Mouse (Mus musculus) liver, embryonic 11.5 days (tissue): ENCODE data around the gene Sepsecs. TPM values are rescaled to one million over a fixed set of nuclear protein-coding genes. Genes with fewer than 3 reads are reported as not detected.
A peak's percentile ranks its signal among the peaks of the same experiment; 100 is the strongest.
"Not testable (repeated sequence)": the region's sequence is repeated elsewhere in the genome, so short reads cannot be mapped to it uniquely, and the experiment has no call there.

Experiments used
- ATAC-seq: fragments of 200-750 bp; cut with Nextera tagmentation; replicated peaks from 2 replicates; pipeline ENCODE4 v1.8.0; 2017; ENCODE audit warnings: moderate number of reproducible peaks, mild to moderate bottlenecking, moderate TSS enrichment, moderate library complexity; ENCODE audit not compliant: low FRiP score
- DNase-seq: peaks from one replicate; pipeline ENCODE4 v3.0.0-alpha.2; 2017; ENCODE audit warnings: low spot score
- H3K27ac ChIP-seq: fragments of 300-500 bp; sonication (generic); 2 replicates; pipeline ENCODE4 v1.5.1; 2014; ENCODE audit warnings: mild to moderate bottlenecking, low read depth, low read length, control low read depth
- H3K27me3 ChIP-seq: fragments of 300-500 bp; sonication (generic); replicated peaks from 2 replicates; pipeline ENCODE4 v1.6.1; 2014; ENCODE audit warnings: low read length, mixed read lengths; ENCODE audit not compliant: control insufficient read depth, insufficient read depth
- H3K36me3 ChIP-seq: fragments of 300-500 bp; sonication (generic); 2 replicates; pipeline ENCODE4 v1.6.1; 2014; ENCODE audit warnings: mild to moderate bottlenecking, low read length, moderate library complexity, mixed read lengths; ENCODE audit not compliant: control insufficient read depth, insufficient read depth
- H3K4me1 ChIP-seq: fragments of 300-500 bp; sonication (generic); replicated peaks from 2 replicates; pipeline ENCODE4 v1.6.1; 2014; ENCODE audit warnings: low read length, mixed read lengths; ENCODE audit not compliant: control insufficient read depth, insufficient read depth
- H3K4me2 ChIP-seq: fragments of 300-500 bp; sonication (generic); 2 replicates; pipeline ENCODE4 v1.6.1; 2014; ENCODE audit warnings: mild to moderate bottlenecking, control low read depth, moderate library complexity
- H3K4me3 ChIP-seq: fragments of 300-500 bp; sonication (generic); 2 replicates; pipeline ENCODE4 v1.5.1; 2014; ENCODE audit warnings: low read depth, low read length, control low read depth
- H3K9ac ChIP-seq: fragments of 300-500 bp; sonication (generic); 2 replicates; pipeline ENCODE4 v1.6.1; 2014; ENCODE audit warnings: low read depth, low read length, control low read depth
- H3K9me3 ChIP-seq: fragments of 300-500 bp; sonication (generic); 2 replicates; pipeline ENCODE4 v1.6.1; 2016; ENCODE audit warnings: low read length, inconsistent platforms, mixed read lengths; ENCODE audit not compliant: control insufficient read depth
- WGBS: fragments of 180-500 bp; shearing (Covaris S2); extraction: QIAGEN DNeasy Blood & Tissue Kit; methylation state at CpG from one replicate; pipeline ENCODE4 v1.1.7; 2014; 5-methylcytosine and 5-hydroxymethylcytosine counted together
- polyA plus RNA-seq: library from polyadenylated mRNA; unstranded; fragments of >200 nt; fragmentation: Nextera tagmentation; extraction: Ambion mirVana; gene quantifications from 2 replicates; pipeline ENCODE4 v1.2.1, GENCODE M21; 2014

The Sepsecs gene
- polyA plus RNA-seq = 12.7 and 15.0 TPM in 2 replicates

DNA sequence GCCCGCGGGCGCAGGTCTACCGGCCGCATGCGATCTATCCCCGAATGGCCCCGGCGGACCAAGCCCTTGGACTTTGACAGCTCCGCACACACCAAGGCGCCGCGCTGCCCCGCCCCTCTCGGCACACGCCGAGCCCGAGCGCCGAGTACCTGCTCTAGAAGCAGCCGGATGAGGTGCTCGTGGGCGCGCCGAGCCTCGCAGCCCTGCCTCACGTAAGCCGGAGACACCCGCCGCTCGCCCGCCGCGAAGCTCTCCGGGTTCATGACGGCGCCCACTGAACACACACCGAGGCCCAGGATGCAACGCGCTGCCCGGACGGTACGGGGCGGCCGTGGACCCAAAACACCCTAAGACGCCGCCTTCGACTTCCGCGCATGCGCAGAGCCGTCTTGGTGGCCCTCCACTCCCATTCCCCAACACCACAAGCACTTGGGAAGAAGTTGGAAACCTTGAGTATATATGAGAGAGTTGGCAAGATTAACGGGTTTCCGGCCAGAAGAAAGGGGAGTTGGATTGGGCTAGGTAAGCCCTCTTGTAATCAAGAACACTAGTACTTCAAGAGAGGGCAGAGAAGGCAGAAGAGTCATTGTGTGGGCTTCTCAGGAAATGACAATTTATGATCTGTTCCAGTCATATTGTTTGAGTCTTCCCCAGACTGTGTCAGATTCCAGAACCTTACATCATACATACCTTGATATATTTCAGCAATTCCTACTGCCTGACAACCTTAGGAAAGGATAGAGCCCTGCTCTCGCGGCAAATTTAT is at the start of gene Sepsecs:
TSS of gene Sepsecs (minus strand) at position 283 of the 766 bp plus-strand sequence.
- H3K27me3 ChIP-seq = no peaks in the 10 kb centered on the region
- DNase-seq (peak; percentile 90), ATAC-seq (peak; percentile 94)
- H3K27ac ChIP-seq = peak within 1 kb of the TSS; percentile 72
- H3K4me3 ChIP-seq = peak within 1 kb of the TSS; percentile 85
- peak within 1 kb of the TSS; percentile 81 for H3K4me2 ChIP-seq
- H3K36me3 ChIP-seq = no peaks in the 10 kb centered on the region; the same call in 1 of the 2 replicates
- H3K9me3 ChIP-seq = no peaks in the 10 kb centered on the region
- 0 out of 2 replicates have a peak, but pooled peaks cover 5% of the 10 kb centered on the region for H3K4me1 ChIP-seq
- 4% methylated on average over 56 of the region's 56 CpGs for WGBS
- H3K9ac ChIP-seq = peak within 1 kb of the TSS; percentile 86

DNA sequence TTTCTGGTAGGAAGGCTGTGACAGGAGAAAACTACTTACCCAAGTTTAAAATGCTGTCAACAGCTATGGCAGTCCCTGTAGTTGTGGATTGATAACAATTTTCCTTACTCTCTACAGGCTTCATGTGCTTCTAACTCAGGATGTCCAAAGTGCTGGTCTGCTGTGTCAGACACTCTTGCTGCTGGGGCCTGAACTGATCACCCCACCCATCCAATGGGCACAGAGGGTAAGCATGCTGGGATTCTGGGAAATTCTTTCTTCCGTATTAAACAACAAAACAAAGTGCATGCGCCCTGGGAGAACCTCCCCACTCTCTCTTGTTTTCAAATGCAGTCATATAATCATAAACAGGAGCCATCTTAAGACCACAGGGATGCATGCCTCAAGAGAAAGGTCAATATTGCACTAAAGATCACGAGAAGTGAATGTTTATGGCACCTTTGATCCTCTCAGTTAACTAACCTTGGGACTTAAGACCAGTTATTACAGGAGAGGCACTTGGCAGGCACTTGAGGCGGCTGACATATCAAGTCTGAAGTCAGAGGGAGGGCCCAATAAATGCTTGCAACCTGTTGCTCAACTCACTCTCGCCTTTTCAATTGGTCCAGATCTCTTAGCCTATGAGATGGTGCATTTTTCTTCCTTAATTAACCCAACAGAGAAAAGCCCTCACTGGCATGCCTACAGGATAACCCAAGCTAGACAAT is 47.4 kb upstream of the Sepsecs start:
- Histone ChIP-seq H3K9ac (no peak overlapping the region), H3K27ac (no peak overlapping the region), H3K36me3 (no peaks in the 10 kb centered on the region), H3K27me3 (no peaks in the 10 kb centered on the region), H3K9me3 (no peaks in the 10 kb centered on the region), H3K4me1 (no peaks in the 10 kb centered on the region), H3K4me3 (no peak overlapping the region), H3K4me2 (no peak overlapping the region)
- ATAC-seq (no peak), DNase-seq (no peak)
- WGBS = 76% methylated on average over 5 of the region's 5 CpGs

DNA sequence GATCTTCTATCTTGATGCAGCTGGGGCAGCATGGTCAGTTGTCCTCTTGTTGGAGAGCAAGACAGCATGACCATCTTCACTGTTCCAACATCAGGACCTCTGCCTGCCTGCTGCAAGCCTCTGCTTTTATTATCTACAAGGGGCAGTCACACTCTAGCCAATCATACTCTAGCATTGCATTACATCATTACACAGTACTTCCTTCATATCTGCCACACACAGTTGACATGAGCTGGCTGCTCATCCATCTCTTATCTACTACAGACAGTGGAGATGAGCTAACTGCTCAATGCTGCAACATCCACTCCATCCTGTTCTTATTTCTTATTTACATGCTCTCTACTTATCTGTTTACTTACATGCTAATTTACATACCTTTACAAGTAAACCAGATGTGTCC is 43.2 kb upstream of the Sepsecs start:
- H3K4me2 ChIP-seq = no peak overlapping the region
- no peak overlapping the region for H3K4me3 ChIP-seq

DNA sequence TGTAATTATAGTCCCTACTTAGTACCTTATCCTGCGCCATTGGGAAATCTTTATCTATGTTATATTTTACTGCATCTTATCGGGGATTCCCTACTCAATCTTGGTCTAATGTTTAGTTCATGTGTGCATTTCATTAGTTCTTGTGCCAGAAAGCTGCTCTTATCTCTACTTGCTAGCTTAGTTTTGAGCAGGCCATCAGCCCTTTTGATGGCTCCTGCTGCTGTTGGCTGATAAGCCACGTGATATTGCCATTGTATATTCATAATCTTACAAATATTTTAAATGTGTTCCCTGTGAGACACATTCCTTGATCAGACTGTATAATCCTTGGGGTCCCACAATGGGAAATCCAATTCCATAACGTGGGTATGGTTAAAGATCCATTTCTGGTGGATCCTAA is 35.1 kb upstream of the Sepsecs start:
- Histone ChIP-seq H3K4me2 (no peak overlapping the region), H3K4me3 (no peak overlapping the region), H3K27me3 (no peaks in the 10 kb centered on the region), H3K9ac (no peak overlapping the region), H3K4me1 (no peaks in the 10 kb centered on the region), H3K27ac (no peak overlapping the region), H3K36me3 (no peaks in the 10 kb centered on the region), H3K9me3 (no peaks in the 10 kb centered on the region)
- DNase-seq (no peak), ATAC-seq (no peak; the same call in 1 of the 2 replicates)
- 67% methylated on average over 4 of the region's 4 CpGs for WGBS

More for the DNA sequence above, 43.2 kb upstream of the Sepsecs start:
- Histone ChIP-seq H3K9me3 (no peaks in the 10 kb centered on the region), H3K36me3 (no peaks in the 10 kb centered on the region), H3K27ac (no peak overlapping the region), H3K4me1 (no peaks in the 10 kb centered on the region), H3K9ac (no peak overlapping the region), H3K27me3 (no peaks in the 10 kb centered on the region)
- DNase-seq (no peak), ATAC-seq (peak; percentile 100)

DNA sequence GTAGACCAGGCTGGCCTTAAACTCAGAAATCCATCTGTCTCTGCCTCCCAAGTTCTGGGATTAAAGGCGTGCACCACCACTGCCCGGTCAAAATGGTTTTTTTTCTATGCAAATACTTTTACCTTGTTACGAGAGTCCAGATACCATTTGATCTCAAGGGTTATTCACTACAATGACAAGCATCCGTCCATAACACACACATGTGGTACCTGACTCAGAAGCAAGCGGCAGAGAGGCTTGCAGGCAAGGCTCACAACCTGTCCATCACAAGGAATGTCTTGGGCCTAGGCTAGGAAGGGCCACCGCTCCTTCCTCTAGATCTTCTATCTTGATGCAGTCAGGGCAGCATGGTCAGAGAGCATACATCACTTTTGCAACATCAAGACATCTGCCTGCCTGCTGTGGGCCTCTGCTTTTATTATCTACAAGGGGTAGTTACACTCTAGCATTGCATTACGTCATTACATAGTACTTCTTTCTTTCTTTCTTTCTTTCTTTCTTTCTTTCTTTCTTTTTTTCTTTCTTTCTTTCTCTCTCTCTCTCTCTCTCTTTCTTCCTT is 28.5 kb upstream of the Sepsecs start:
- not testable (repeated sequence) for H3K4me3 ChIP-seq, H3K4me2 ChIP-seq, ATAC-seq, H3K4me1 ChIP-seq, H3K27me3 ChIP-seq, H3K27ac ChIP-seq, H3K9me3 ChIP-seq, H3K36me3 ChIP-seq, DNase-seq, H3K9ac ChIP-seq
- WGBS = 75% methylated on average over 7 of the region's 7 CpGs

DNA sequence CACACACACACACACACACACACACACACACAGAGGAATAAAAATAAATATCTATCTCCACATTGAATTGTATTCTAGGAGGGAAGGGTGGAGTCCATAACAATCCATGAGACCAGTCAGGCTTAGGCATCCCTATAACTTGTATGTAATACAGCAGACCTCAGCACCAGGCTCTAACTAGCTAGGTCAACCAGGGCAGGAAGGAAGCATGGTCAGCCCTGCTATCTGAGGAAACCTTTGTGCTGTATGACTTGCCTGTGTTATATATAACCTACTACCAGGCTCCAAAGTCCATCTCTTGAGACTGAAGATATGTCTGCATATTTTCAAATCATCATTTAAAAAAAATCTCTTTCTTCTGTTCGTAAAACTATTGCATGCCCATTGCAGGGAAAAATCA is 27.8 kb upstream of the Sepsecs start:
- WGBS = 76% methylated on average over 1 of the region's 1 CpGs
- Histone ChIP-seq H3K9ac (no peak overlapping the region), H3K4me1 (no peaks in the 10 kb centered on the region), H3K4me3 (no peak overlapping the region), H3K27ac (no peak overlapping the region), H3K36me3 (no peaks in the 10 kb centered on the region), H3K27me3 (no peaks in the 10 kb centered on the region), H3K4me2 (no peak overlapping the region), H3K9me3 (no peaks in the 10 kb centered on the region)
- ATAC-seq (no peak), DNase-seq (no peak)

DNA sequence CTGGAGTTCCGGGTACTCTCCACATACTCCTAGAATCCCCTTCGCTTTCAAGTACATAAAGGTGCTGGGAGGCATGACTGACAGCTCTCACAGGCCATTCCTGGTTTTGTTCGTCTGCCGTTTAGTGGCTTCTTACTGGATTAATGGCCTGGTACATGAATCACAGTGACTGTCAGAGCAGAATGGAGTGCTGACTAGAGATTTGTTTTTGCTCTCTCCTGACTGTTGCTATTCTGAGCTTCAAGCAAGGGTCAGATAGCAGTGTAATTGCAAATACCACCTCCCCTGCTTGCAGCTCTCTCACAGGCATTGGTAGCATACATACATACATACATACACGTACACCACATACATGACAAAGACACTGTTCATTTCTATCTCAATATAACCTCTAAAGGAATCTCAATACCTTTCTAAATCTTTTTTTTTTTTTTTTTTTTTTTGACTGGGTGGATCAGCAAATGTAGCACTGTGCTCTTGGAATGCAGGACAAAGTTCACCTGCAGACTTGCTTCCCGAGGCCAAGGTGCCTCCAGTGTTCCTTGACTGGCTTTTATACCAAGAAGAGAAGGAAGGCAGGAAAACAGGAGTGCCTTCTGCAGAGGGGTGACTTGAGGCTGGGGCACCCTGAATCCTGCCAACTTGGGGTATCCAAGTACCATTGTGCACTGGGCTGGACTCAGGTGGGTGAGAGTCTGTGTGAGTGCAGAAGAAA is 18.4 kb upstream of the Sepsecs start:
- Histone ChIP-seq H3K27ac (no peak overlapping the region), H3K36me3 (no peaks in the 10 kb centered on the region), H3K4me3 (no peak overlapping the region), H3K9me3 (no peaks in the 10 kb centered on the region), H3K4me1 (no peaks in the 10 kb centered on the region), H3K4me2 (no peak overlapping the region), H3K9ac (no peak overlapping the region), H3K27me3 (no peaks in the 10 kb centered on the region)
- DNase-seq (no peak), ATAC-seq (no peak)
- 78% methylated on average over 6 of the region's 6 CpGs for WGBS

DNA sequence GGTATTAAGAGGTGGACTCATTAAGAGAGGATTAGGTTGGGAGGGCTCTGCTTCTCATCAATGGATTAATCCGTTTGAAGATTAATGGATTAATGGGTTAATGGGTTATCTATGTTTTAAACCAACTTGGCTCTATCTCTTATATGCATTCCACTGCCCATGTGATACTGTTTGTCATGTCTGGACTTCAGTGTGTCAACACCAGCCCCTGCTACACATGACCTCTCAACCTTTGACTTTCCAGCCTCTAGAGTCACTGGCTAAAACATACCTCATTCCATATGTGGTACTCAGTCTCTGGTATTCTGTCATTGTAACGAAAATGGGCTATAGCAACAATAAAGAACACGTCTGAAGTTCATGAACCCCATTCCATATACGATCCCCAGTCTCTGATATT is 11.6 kb upstream of the Sepsecs start:
- Histone ChIP-seq H3K4me1 (no peaks in the 10 kb centered on the region), H3K36me3 (no peaks in the 10 kb centered on the region), H3K4me2 (no peak overlapping the region), H3K27me3 (no peaks in the 10 kb centered on the region), H3K9me3 (no peaks in the 10 kb centered on the region), H3K9ac (no peak overlapping the region), H3K4me3 (no peak overlapping the region), H3K27ac (no peak overlapping the region)
- WGBS = 58% methylated on average over 4 of the region's 4 CpGs
- no peak for DNase-seq
- ATAC-seq = no peak
